Mouse (Mus musculus) layer of hippocampus, adult 8-10 months (tissue): ENCODE measurements at regions not wholly inside any gene's neighbourhood (a gene's known extent, or its start where the extent isn't known, plus 50 kb on each side); places are given as distances from the start of the nearest gene placed in this dataset.

ENCODE experiments used
- DNase-seq, 2 experiments: peaks; one replicate each; pipeline ENCODE4 v3.0.0; 2022; ENCODE audit warnings: low spot score in 2 of 2

GRCm38 (mm10) chr11:38224300-38224699 is 988.5 kb upstream of the Tenm2 start:
- no peak for DNase-seq

GRCm38 (mm10) chr11:38203347-38203746 is 967.6 kb upstream of the Tenm2 start:
- no peak for DNase-seq

- no peak for DNase-seq
Measured at GRCm38 (mm10) chr11:38201136-38201741, 965.5 kb upstream of the Tenm2 start.

- peak; percentile 18 to 52 for DNase-seq
Measured at GRCm38 (mm10) chr11:38193719-38194118, 958.0 kb upstream of the Tenm2 start.

- no peak for DNase-seq
Measured at GRCm38 (mm10) chr11:38191895-38192547, 956.3 kb upstream of the Tenm2 start.

GRCm38 (mm10) chr11:38191437-38191836 is 955.7 kb upstream of the Tenm2 start:
- no peak for DNase-seq

GRCm38 (mm10) chr11:38170721-38171120 is 935.0 kb upstream of the Tenm2 start:
- no peak for DNase-seq

GRCm38 (mm10) chr11:38158310-38158709 is 922.5 kb upstream of the Tenm2 start:
- no peak for DNase-seq

- no peak for DNase-seq
Measured at GRCm38 (mm10) chr11:38156944-38157343, 921.2 kb upstream of the Tenm2 start.

GRCm38 (mm10) chr11:38155706-38156105 is 919.9 kb upstream of the Tenm2 start:
- DNase-seq = no peak

- DNase-seq = no peak
Measured at GRCm38 (mm10) chr11:38143436-38143835, 907.7 kb upstream of the Tenm2 start.

GRCm38 (mm10) chr11:38128851-38129250 is 893.1 kb upstream of the Tenm2 start:
- DNase-seq = no peak

GRCm38 (mm10) chr11:38123789-38124330 is 888.1 kb upstream of the Tenm2 start:
- DNase-seq = no peak

GRCm38 (mm10) chr11:38122474-38122873 is 886.7 kb upstream of the Tenm2 start:
- DNase-seq = no peak

- DNase-seq = no peak
Measured at GRCm38 (mm10) chr11:38121051-38121616, 885.4 kb upstream of the Tenm2 start.

- DNase-seq = no peak
Measured at GRCm38 (mm10) chr11:38117741-38118140, 882.0 kb upstream of the Tenm2 start.

- no peak for DNase-seq
Measured at GRCm38 (mm10) chr11:38092202-38092601, 856.4 kb upstream of the Tenm2 start.

GRCm38 (mm10) chr11:38075171-38075732 is 839.5 kb upstream of the Tenm2 start:
- no peak for DNase-seq

- no peak for DNase-seq
Measured at GRCm38 (mm10) chr11:38069635-38070034, 833.9 kb upstream of the Tenm2 start.

GRCm38 (mm10) chr11:38067682-38068081 is 831.9 kb upstream of the Tenm2 start:
- peak in 1 of 2 experiments; percentile 60 for DNase-seq

- no peak for DNase-seq
Measured at GRCm38 (mm10) chr11:38066091-38066490, 830.3 kb upstream of the Tenm2 start.

- no peak for DNase-seq
Measured at GRCm38 (mm10) chr11:38060105-38060504, 824.3 kb upstream of the Tenm2 start.
